Mouse (Mus musculus) thymus, postnatal 14 days (tissue): ENCODE data around the gene Fip1l1.

ENCODE experiments used
- DNase-seq: peaks from one replicate; pipeline ENCODE4 v3.0.0; 2021

The Fip1l1 gene

GRCm38 (mm10) chr5:74535240-74536021 lies at the start of gene Fip1l1:
Fip1l1 (plus strand) TSS chr5:74535449.
- DNase-seq = peak; percentile 94

- no peak for DNase-seq
Observed at GRCm38 (mm10) chr5:74492705-74493104, 42.5 kb upstream of the Fip1l1 start.

- no peak for DNase-seq
Observed at GRCm38 (mm10) chr5:74511686-74512085, 23.6 kb upstream of the Fip1l1 start.

DNA sequence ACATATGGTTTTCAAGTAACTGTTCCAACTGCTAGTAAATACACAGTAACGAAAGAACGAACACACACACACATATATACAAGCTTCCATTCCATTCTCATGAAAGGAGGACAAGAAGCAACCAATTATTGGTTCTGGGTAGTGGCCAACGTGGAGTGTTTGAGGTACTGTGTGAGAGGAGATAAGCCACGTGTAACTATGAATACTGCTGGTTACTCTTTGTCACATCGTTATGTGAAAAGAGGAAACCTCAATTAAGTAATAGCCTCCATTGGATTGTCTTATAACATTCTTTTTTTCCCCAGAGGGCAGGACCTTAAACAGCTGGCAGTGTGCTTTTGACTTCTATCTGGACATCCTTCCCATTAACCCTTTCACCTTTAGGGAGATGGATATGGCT lies 8.2 kb upstream of the Fip1l1 start:
- no peak for DNase-seq

DNA sequence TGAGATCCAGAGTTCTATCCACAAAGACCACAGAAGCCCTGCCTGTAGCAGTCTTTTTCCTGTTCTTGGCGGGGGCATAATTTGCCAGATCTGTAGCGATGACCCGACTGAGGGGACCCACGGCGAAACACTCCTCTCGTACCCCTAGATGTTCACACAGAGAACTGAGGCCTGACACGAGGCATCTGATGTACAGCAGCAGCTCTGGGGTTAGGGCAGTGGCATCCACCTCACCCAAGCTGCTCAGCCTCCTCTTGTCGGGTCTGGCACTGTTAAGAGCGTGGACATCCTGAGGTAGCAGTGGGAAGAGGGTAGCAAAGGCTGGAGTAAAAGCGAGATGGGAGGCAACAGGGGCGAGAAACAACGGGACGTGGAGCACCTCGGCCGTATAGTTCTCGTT lies 4.5 kb upstream of the Fip1l1 start:
- DNase-seq = peak; percentile 6

DNA sequence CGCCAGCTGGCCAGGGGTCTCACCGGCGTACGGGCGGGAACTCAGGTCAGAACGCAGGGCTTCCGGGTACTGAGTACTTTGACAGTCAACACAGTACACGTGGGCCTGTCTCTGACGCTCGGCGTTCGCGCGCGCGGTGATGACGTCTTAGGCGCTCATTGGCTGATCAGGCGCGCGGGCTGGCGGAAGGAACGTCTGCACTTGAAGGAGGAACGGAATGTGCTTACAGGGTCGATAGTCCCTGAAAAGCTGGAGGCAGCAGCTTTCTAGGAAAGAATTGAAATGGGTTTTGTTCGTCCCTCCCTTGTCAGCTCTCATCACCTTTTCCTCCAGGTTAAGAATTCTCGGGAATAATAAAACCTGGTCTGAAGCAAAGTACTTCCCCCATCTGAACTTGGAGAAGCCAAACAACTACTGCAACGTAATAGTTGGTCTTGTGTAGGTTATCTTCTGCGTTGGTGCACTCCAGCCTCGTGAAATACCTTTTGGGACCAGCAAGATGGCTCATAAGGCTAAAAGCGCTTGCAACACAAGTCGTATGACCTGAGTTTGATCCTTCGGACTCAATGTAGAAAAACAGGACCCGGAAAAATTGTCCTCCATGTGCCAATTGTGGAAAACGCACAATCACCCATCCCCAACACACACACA lies 3.5 kb upstream of the Fip1l1 start, which contains the start of gene Scfd2:
Gene Scfd2, minus strand, starts transcription at position 130 of the 651 bp plus-strand sequence.
- peak; percentile 98 for DNase-seq

- DNase-seq = no peak
Observed at GRCm38 (mm10) chr5:74536180-74536947, 1.1 kb downstream of the Fip1l1 start.

DNA sequence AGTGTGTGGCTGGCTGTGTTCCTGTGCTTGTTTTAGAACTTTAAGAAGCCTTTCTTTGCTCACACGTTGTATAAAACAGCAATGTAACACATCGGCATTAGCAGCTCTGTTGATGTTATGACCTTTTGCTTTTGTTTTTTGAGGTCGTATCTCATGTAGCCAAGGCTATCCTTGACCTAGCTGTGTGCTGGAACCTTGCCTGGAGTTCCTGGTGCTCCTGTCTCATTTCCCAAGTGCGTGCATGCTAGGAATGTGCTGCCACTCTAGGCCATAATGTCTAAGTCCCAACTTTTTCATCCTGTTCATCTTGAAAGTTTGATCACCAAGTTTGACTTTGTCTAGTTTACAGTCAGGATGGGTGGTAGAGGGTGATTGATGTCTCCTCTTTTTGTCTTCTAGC lies 10.4 kb downstream of the Fip1l1 start:
- no peak for DNase-seq

DNA sequence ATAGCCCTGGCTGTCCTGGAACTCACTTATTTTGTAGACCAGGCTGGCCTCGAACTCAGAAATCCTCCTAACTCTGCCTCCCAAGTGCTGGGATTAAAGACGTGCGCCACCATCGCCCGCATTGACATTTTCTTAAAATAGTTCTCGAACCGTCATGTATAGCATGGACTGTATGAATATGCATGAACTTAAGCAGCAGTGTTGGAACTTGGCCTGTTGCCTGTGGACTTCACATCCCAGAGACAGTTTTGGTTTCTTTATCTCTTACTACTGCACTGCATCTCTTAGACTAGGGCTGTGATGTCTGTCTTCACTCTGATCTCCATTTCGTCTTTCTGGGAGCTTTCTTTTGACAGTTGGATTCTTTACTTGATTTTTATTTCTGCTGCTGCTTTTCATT lies 14.3 kb downstream of the Fip1l1 start:
- DNase-seq = no peak

DNA sequence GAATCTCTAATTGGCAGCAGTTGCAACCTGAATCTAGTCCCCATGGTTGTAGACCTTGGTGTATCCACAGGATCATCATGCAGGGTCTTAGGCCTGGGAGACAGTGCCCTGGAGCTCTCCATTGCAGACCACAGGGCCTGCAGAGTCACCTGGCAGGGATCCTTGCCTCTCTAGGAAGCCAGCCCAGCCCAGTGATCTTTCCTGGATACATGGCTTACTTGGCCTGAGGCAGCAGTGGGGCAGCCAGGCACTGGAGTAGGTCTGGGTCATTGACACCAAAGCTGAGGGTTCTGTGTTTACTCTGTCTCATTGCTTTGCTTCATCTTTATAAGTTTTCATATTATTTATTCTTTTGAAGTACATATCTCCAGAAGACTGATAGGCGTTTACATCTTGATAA lies 25.9 kb downstream of the Fip1l1 start:
- DNase-seq = no peak

DNA sequence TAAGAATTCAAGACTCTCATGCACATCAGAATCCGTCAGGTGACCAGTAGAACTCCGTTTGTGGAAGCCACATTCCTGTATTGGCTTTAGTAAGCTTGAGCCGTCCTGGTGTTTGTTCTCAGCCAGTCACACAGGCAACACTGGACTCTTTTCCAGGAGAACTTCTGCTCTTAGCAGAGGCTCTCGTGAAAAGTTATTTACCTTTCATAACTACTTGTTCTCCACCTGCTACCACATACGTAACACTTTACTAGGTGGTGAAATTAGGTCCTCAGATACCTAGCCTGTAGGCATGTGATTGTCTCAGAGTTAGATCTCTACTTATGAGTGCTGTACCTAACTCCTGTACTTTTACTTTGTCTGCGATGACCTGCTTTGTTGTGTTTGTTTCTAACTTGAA lies 36.5 kb downstream of the Fip1l1 start:
- no peak for DNase-seq

DNA sequence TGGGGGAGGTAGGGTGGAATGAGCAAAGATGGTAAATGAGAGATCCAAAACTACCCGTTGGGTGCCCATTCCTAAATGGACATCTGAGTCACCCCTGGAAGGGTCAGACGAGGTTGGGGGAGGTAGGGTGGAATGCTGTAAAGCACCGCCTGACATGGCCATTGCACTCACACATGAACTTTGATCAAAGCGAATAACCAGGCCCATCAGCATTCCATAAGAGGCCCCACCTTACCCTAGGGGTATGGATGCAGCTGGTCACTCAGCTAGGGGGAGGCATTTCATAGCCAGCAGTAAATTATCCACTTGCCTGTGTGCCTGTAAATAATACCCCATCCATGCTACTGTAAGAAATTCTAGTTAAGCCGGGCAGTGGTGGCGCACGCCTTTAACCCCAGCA lies 53.9 kb downstream of the Fip1l1 start:
- DNase-seq = no peak

DNA sequence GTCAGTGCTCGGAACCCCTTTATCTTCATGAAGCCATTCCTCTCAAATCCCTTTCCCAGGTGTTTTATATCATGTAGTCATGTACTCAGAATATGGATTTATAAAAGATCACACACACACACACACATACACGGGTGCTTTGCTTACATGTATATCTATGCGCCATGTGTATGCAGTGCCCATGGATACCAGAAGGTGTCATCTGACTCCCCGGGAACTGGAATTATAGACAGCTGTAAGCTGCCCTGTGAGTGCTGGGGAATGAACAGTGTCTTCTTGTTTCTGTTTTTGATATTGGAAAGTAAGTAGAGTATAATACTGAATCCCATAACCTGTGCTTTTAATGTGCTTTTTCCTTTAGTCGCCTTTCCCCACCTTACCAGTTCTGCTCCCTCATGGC lies 56.2 kb downstream of the Fip1l1 start:
- no peak for DNase-seq

DNA sequence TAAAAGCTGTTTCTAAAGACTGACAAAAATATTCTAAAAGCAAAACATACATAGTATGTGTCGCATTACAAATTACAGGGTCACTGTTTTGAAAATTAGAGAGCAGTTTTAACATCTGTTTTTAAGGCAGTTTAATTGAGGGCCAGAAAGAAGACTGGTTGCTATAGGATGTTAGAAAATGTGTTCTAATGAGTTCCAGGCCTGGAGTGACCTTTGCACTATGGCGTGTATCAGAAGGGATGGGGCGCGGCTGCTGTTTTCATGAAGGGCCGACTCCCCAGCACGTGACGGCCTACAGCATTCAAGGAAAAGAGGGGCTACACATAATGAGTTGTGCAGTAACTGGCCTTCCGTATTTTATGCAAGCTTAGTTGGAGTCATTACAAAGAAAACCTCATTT lies 57.9 kb downstream of the Fip1l1 start:
- DNase-seq = no peak

DNA sequence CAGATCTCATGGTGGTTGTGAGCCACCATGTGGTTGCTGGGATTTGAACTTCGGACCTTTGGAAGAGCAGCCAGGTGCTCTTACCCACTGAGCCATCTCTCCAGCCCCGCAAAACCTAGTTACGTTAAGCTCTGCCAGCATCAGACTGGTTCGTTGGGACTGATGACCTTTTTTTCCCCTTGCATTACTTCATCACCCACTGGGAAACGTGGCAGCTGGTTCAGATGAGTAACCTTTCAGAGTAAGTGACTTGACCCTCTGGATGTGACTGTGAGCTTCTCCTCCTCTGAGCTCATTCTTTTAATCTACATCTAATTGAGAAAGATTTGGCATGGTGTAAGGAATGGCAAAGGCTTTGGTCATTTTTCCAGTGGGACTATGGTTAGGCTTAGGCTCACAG lies 64.8 kb downstream of the Fip1l1 start:
- no peak for DNase-seq

DNA sequence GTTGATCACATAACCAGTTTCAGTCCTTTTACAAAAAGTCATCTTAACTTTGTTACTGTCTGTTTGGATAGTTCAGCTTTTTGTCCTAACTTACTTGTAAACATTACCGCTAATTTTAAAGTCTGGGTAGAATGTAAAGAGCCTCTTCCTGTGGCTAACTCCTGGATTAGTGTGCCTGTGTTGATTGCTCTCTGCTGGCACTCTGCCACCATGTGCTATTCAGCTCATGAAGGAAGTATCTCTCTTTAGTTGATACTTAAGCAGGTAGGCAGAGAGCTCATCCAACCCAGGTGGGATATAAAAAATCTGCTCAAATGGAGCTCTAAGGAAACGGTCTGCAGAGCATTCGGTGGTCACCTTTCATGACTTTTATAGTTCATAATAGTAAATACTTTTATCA lies 65.9 kb downstream of the Fip1l1 start:
- no peak for DNase-seq

- DNase-seq = no peak
Observed at GRCm38 (mm10) chr5:74601965-74602364, 66.7 kb downstream of the Fip1l1 start.

- DNase-seq = no peak
Observed at GRCm38 (mm10) chr5:74602371-74602770, 67.1 kb downstream of the Fip1l1 start.

GRCm38 (mm10) chr5:74603306-74603705 lies 68.1 kb downstream of the Fip1l1 start:
- no peak for DNase-seq

GRCm38 (mm10) chr5:74606213-74606612 lies 71.0 kb downstream of the Fip1l1 start:
- DNase-seq = no peak

- no peak for DNase-seq
Observed at GRCm38 (mm10) chr5:74610511-74610910, 75.3 kb downstream of the Fip1l1 start.

DNA sequence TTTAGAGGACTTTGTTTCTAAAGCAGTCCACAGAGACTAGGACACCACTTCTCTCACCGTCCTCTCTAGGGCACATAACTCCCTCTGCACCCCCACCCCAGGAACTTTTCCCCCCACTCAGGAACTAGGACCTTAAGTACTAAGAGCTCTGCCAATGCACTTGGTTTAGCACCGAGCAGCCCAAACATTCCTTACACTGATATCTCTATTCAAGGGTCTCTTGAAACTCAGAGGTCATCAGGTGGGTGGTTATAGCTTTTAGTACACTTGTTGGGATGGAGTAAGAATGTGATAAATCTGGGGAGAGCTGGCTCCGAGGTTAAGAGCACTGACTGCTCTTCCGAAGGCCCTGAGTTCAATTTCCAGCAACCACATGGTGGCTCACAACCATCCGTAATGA lies 77.5 kb downstream of the Fip1l1 start:
- no peak for DNase-seq

- DNase-seq = no peak
Observed at GRCm38 (mm10) chr5:74613491-74614151, 78.4 kb downstream of the Fip1l1 start.
